Mouse (Mus musculus) liver, embryonic 11.5 days (tissue): ENCODE results near the gene Auts2. TPM values are rescaled to one million over a fixed set of nuclear protein-coding genes. Genes with fewer than 3 reads are reported as not detected.

Experiments
- ATAC-seq: fragments of 200-750 bp; cut with Nextera tagmentation; replicated peaks from 2 replicates; pipeline ENCODE4 v1.8.0; 2017; ENCODE audit warnings: moderate number of reproducible peaks, mild to moderate bottlenecking, moderate TSS enrichment, moderate library complexity; ENCODE audit not compliant: low FRiP score
- DNase-seq: peaks from one replicate; pipeline ENCODE4 v3.0.0-alpha.2; 2017; ENCODE audit warnings: low spot score
- H3K27ac ChIP-seq: fragments of 300-500 bp; sonication (generic); 2 replicates; pipeline ENCODE4 v1.5.1; 2014; ENCODE audit warnings: mild to moderate bottlenecking, low read depth, low read length, control low read depth
- H3K27me3 ChIP-seq: fragments of 300-500 bp; sonication (generic); replicated peaks from 2 replicates; pipeline ENCODE4 v1.6.1; 2014; ENCODE audit warnings: low read length, mixed read lengths; ENCODE audit not compliant: control insufficient read depth, insufficient read depth
- H3K36me3 ChIP-seq: fragments of 300-500 bp; sonication (generic); 2 replicates; pipeline ENCODE4 v1.6.1; 2014; ENCODE audit warnings: mild to moderate bottlenecking, low read length, moderate library complexity, mixed read lengths; ENCODE audit not compliant: control insufficient read depth, insufficient read depth
- H3K4me1 ChIP-seq: fragments of 300-500 bp; sonication (generic); replicated peaks from 2 replicates; pipeline ENCODE4 v1.6.1; 2014; ENCODE audit warnings: low read length, mixed read lengths; ENCODE audit not compliant: control insufficient read depth, insufficient read depth
- H3K4me2 ChIP-seq: fragments of 300-500 bp; sonication (generic); 2 replicates; pipeline ENCODE4 v1.6.1; 2014; ENCODE audit warnings: mild to moderate bottlenecking, control low read depth, moderate library complexity
- H3K4me3 ChIP-seq: fragments of 300-500 bp; sonication (generic); 2 replicates; pipeline ENCODE4 v1.5.1; 2014; ENCODE audit warnings: low read depth, low read length, control low read depth
- H3K9ac ChIP-seq: fragments of 300-500 bp; sonication (generic); 2 replicates; pipeline ENCODE4 v1.6.1; 2014; ENCODE audit warnings: low read depth, low read length, control low read depth
- H3K9me3 ChIP-seq: fragments of 300-500 bp; sonication (generic); 2 replicates; pipeline ENCODE4 v1.6.1; 2016; ENCODE audit warnings: low read length, inconsistent platforms, mixed read lengths; ENCODE audit not compliant: control insufficient read depth
- WGBS: fragments of 180-500 bp; shearing (Covaris S2); extraction: QIAGEN DNeasy Blood & Tissue Kit; methylation state at CpG from one replicate; pipeline ENCODE4 v1.1.7; 2014; 5-methylcytosine and 5-hydroxymethylcytosine counted together
- polyA plus RNA-seq: library from polyadenylated mRNA; unstranded; fragments of >200 nt; fragmentation: Nextera tagmentation; extraction: Ambion mirVana; gene quantifications from 2 replicates; pipeline ENCODE4 v1.2.1, GENCODE M21; 2014

Gene Auts2
- polyA plus RNA-seq, 1 experiment from 2014 or later = 13.8 TPM

DNA sequence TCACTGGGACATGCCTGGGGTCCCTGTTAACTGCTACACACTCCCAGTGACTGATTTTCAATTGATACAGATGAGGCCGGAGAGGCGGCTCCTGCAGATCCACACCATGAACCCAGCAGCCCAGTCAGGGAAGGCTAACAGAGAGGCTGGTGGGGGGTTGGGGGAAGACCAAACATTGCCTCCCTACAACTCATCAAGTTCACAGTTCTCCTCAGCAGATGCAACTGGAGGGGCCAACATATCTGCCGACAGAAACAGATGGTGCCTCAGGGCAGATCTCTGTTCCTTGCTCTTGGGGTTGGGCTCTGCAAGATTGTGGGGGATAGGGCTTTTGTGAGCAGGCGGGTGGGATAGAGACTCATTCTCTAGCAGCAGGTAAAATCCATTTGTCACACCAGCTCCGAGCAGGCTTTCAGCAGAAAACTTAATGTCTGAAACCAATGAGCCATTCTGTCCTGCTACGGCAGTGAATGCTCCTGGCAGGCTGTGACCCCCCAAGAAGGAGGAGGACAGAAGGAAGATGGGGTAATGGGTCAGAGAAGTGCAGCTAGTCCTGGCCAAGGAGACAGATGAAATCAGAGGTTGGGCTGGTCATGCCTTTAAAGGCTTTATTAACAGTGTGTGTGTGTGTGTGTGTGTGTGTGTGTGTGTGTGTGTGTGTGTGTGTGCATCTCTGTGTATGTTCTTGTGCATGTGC is 740.7 kb downstream of the Auts2 start:
- no peak overlapping the region for H3K9ac ChIP-seq
- H3K4me3 ChIP-seq = no peak overlapping the region
- no peak overlapping the region for H3K27ac ChIP-seq
- H3K27me3 ChIP-seq = no peaks in the 10 kb centered on the region
- no peaks in the 10 kb centered on the region for H3K36me3 ChIP-seq
- 49% methylated on average over 6 of the region's 6 CpGs for WGBS
- DNase-seq (no peak), ATAC-seq (no peak)
- no peaks in the 10 kb centered on the region for H3K4me1 ChIP-seq
- H3K4me2 ChIP-seq = no peak overlapping the region
- no peaks in the 10 kb centered on the region for H3K9me3 ChIP-seq

DNA sequence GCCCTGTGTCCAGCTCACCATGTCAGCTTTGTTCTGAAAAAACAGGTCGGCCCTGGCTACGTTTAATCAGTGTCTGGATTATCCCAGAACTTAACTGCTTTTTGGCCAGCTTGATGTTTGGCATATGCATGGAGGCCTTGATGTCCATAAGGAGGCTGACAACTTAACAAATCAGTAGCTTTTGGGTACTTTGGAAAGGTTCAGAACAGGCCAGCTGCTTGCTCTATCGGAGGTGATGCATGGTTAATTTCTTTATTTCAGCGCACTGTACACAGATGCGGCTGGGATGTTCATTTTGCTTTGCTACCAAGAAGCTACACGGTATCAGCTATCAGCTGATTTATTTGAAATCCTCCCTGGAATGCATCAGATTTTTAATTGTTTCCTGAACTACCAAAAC is 741.2 kb downstream of the Auts2 start:
- DNase-seq (no peak), ATAC-seq (no peak)
- Histone ChIP-seq H3K27me3 (no peaks in the 10 kb centered on the region), H3K36me3 (no peaks in the 10 kb centered on the region), H3K9ac (no peak overlapping the region), H3K4me2 (no peak overlapping the region), H3K9me3 (no peaks in the 10 kb centered on the region), H3K27ac (no peak overlapping the region), H3K4me1 (no peaks in the 10 kb centered on the region), H3K4me3 (no peak overlapping the region)
- 73% methylated on average over 6 of the region's 6 CpGs for WGBS

DNA sequence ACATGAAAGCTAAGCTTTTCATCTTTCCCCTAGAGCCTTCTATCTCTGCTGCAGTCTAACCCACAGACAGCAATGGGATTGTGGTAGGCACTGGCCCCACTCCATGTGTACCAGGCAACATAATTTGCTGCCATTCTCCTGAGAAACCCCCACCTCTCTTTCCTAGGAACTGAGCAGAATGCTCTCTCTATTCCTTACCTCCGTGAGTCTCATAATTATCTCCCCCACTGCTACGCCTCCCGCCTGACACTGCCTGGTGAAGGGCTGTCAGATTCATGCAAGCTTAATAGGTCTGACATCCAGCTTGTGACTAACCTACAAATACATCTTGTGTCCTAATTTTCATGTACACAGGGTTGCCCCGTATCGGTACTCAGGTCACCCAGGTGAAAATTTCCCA is 744.8 kb downstream of the Auts2 start:
- H3K27me3 ChIP-seq = peaks cover 3% of the 10 kb centered on the region; the same call in 1 of the 2 replicates
- H3K4me3 ChIP-seq = no peak overlapping the region
- H3K4me1 ChIP-seq = no peaks in the 10 kb centered on the region
- 79% methylated on average over 5 of the region's 5 CpGs for WGBS
- H3K27ac ChIP-seq = no peak overlapping the region
- H3K9ac ChIP-seq = no peak overlapping the region
- ATAC-seq = no peak
- no peak for DNase-seq
- no peaks in the 10 kb centered on the region for H3K9me3 ChIP-seq
- H3K4me2 ChIP-seq = no peak overlapping the region
- no peaks in the 10 kb centered on the region for H3K36me3 ChIP-seq

DNA sequence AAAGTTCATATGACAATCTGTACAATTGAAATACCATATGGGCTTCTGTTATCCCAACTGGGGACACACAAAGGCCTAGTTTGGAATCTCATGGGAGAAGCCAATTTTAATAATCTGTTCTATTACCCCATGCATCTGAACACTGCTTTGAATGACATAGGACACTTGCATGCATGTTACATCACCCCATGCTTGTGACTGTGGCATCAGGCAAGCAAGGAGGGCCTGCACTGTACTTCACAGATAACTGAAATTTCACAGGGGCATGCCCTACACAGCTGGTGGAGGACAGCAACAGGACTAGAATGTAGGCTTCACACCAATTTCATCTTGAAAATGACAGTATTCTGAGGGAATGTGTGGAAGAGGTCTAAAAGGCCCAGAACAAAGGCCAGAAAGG is 746.1 kb downstream of the Auts2 start:
- H3K4me2 ChIP-seq = no peak overlapping the region
- H3K9ac ChIP-seq = no peak overlapping the region
- no peak for ATAC-seq
- no peaks in the 10 kb centered on the region for H3K9me3 ChIP-seq
- H3K27me3 ChIP-seq = peaks cover 3% of the 10 kb centered on the region; the same call in 1 of the 2 replicates
- H3K36me3 ChIP-seq = no peaks in the 10 kb centered on the region
- DNase-seq = no peak
- H3K4me3 ChIP-seq = no peak overlapping the region
- no peak overlapping the region for H3K27ac ChIP-seq
- H3K4me1 ChIP-seq = no peaks in the 10 kb centered on the region

DNA sequence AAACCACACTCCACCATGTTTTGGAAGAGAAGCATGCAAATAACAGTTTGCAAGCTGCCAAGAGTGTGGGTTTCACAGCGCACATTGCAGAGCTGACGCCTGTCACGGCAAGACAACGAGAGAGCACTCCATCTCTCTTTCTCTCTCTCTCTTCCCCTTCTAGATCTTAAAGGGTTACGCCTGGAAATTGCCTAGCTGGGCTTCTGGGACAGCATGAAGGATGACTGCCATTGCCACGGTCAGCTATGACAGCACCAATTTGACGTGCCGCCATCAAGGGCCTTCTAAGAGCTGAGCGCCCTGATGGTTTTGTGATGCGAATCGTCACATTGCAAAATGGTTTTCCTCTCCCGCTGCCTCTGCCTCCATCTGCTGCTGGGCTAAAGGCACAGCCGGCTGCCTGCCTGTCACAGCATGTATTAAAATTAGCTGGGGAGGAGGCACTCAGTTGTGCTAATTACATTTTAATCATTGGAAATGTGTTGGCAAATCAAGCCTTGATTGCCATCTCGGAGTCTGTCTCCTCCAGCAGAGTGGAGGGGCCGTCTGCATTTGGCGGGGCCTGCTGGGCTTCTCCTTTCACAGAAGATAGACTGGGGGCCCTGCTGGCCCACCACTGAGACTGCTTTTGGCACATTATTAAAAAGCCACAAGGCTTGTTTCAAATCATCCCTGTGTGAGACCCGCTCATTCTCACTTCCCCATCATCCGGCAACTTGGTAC is 748.6 kb downstream of the Auts2 start:
- Histone ChIP-seq H3K27ac (no peak overlapping the region), H3K36me3 (no peaks in the 10 kb centered on the region), H3K9ac (no peak overlapping the region), H3K4me1 (no peaks in the 10 kb centered on the region), H3K4me2 (no peak overlapping the region), H3K4me3 (no peak overlapping the region), H3K9me3 (no peaks in the 10 kb centered on the region), H3K27me3 (peaks cover 3% of the 10 kb centered on the region; the same call in 1 of the 2 replicates)
- DNase-seq (no peak), ATAC-seq (no peak)
- WGBS = 50% methylated on average over 18 of the region's 18 CpGs

DNA sequence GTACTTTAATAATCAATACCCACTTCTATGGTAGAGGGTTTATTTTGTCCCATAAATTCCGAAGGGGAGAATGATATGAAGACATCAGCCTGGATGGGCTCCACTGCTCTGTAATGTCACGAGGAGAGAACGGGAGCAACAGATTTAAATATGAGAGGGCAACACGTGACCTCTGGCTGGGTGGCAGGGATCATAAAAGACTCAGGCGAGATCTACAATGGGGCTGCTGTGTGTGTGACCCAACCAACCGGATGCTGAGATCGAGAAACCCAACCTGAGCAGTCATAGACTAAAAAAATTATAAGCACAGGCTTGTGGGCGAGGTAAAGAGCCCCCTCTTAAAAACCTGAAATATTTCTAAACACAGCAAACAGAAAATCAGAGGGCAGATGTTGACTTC is 753.5 kb downstream of the Auts2 start:
- Histone ChIP-seq H3K27me3 (peaks cover 3% of the 10 kb centered on the region; the same call in 1 of the 2 replicates), H3K4me2 (no peak overlapping the region), H3K27ac (no peak overlapping the region), H3K9ac (no peak overlapping the region), H3K4me3 (no peak overlapping the region), H3K9me3 (no peaks in the 10 kb centered on the region), H3K4me1 (no peaks in the 10 kb centered on the region), H3K36me3 (no peaks in the 10 kb centered on the region)
- DNase-seq (no peak), ATAC-seq (no peak)
- 77% methylated on average over 8 of the region's 8 CpGs for WGBS

DNA sequence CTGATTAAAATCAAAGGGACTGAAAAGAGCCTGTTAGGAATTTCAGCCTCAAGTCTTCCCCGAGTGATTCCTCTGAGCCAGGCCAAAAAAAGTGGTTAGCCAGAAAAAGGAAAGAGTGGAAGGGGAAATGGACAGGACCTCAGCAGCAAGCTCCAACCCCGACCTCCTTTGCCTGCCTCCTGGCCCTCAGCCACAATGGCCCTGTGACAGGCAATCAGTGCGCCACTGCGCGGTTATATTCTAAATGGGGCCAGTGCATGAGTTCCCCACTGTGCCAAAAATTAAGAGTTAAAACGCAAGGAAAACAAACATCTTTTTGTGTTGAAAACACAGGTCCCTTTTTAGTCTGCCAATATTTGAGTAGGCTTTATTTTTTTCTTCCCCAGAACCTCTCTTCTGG is 755.1 kb downstream of the Auts2 start:
- Histone ChIP-seq H3K27ac (no peak overlapping the region), H3K36me3 (no peaks in the 10 kb centered on the region), H3K4me3 (no peak overlapping the region), H3K27me3 (no peaks in the 10 kb centered on the region), H3K9me3 (no peaks in the 10 kb centered on the region), H3K4me1 (no peaks in the 10 kb centered on the region), H3K9ac (no peak overlapping the region), H3K4me2 (no peak overlapping the region)
- DNase-seq (no peak), ATAC-seq (no peak)
- WGBS = 73% methylated on average over 6 of the region's 6 CpGs

DNA sequence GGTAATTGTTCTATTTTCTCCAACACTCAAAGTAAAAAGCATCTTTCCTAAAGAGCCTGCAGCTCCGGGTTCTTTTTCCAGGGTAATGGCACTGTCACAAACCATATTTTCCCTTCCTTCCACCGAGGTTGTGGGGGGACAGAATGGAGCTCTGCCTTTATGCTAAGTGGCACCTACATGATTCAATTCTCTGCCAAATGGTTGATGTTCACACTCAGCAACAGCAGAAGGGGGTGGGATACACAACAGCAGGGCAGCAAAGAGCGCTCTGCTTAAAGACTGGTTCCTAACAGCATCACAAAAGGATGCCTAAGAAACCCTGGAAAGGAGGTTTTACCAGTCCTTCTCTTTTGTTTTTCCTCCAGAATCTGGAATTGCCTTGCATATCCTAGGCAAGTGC is 759.9 kb downstream of the Auts2 start:
- no peak overlapping the region for H3K4me2 ChIP-seq
- 65% methylated on average over 3 of the region's 3 CpGs for WGBS
- DNase-seq = no peak
- H3K27me3 ChIP-seq = no peaks in the 10 kb centered on the region
- no peaks in the 10 kb centered on the region for H3K36me3 ChIP-seq
- H3K4me3 ChIP-seq = no peak overlapping the region
- H3K27ac ChIP-seq = no peak overlapping the region
- H3K4me1 ChIP-seq = no peaks in the 10 kb centered on the region
- no peak overlapping the region for H3K9ac ChIP-seq
- H3K9me3 ChIP-seq = no peaks in the 10 kb centered on the region
- ATAC-seq = no peak

DNA sequence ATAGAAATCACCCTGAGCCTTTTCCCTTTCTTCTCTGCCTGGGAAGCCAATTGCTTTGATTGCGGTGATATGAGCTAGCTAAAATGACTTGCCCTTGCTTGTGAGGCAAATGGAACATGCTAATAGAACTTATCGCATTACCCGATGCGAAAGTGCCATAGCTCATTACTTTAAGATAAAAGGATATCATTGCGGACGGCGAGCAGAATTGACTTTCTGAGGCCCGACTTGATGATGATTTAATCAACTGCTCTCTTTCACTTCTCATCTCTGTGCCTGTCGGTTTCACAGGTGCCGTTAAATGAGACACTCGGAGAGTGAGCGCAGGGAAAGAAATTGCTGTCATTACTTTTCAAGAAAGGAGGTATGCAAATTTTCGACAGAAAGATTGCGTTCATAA is 762.1 kb downstream of the Auts2 start:
- Histone ChIP-seq H3K4me2 (no peak overlapping the region), H3K4me3 (no peak overlapping the region), H3K9ac (no peak overlapping the region), H3K27ac (no peak overlapping the region), H3K4me1 (no peaks in the 10 kb centered on the region), H3K27me3 (no peaks in the 10 kb centered on the region), H3K36me3 (no peaks in the 10 kb centered on the region), H3K9me3 (no peaks in the 10 kb centered on the region)
- 89% methylated on average over 14 of the region's 14 CpGs for whole genome bisulfite sequencing
- no peak for ATAC-seq
- no peak for DNase-seq
